Mouse (Mus musculus): ENCODE measurements around the gene Itpk1. TPM values are rescaled to one million over a fixed set of nuclear protein-coding genes. Genes with fewer than 3 reads are reported as not detected.

Gene Itpk1
- total and polyA plus RNA-seq, 2 experiments from 2014 or later = 35.7 to 69.0 TPM

DNA sequence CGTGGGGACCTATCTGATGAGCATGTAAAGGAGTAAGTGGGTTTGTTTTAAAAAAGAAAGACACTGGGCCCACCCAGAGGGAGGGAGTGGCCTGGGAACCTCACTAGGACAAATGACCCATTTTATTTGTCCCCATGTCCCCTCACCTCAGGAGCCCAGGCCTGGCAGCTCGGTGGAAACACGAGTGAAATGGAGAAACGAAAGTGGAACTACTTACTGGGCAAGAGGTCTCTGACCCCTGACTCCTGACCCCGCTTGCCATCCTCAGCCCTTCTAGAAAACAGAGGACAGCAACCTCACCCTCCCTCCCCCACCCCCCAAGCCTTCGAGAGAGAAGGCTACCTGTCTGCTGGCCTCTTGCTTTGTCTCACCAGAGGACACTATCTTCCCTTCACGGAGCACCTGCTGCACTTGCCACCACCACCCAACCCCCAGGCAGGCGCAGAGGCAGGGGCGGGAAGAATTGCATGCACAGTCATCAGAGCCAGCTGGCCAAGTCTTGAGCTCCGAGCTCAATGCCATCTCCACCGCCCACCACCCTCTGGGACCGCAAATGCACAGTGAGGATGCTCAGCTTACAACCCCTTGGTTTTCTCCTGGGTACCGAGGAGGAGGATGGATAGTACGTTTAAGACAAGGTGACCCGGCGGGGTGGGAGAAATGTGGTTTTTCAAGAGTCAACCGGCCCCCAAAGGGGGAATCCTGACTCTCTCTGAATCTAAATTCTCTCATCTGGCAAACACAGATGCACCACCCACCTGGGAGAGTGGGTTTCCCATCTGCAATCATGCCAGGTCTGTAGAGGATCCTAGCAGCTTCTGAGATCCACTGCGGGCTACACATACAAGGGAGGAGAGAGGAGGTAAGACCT, 9.1 kb downstream of the Itpk1 start:
- no peak for ATAC-seq
- H3K27ac ChIP-seq = peak overlapping the region; percentile 4; the same call in 1 of the 2 replicates
- DNase-seq (ENCODE audit: low spot score) = no peak
- peaks cover 28% of the 10 kb centered on the region for H3K4me1 ChIP-seq (ENCODE audit: insufficient read depth, low read length)
- H3K36me3 ChIP-seq (ENCODE audit: insufficient read depth, low read length) = no peaks in the 10 kb centered on the region
- no peak overlapping the region for H3K4me2 ChIP-seq (ENCODE audit: low read depth, low read length)
- H3K9me3 ChIP-seq (ENCODE audit: low read length) = no peaks in the 10 kb centered on the region
- peak overlapping the region; percentile 9; the same call in 1 of the 2 replicates for H3K9ac ChIP-seq (replicated peaks; ENCODE audit: low read length)
- 51% methylated on average over 18 of the region's 18 CpGs for WGBS
- H3K27me3 ChIP-seq (ENCODE audit: insufficient read depth, low read length) = no peaks in the 10 kb centered on the region
- TF ChIP-seq CTCF (IDR thresholded peaks at IDR 0.05; ENCODE audit: low read depth) = no peak
- no peak overlapping the region for H3K4me3 ChIP-seq (ENCODE audit: low read length)

DNA sequence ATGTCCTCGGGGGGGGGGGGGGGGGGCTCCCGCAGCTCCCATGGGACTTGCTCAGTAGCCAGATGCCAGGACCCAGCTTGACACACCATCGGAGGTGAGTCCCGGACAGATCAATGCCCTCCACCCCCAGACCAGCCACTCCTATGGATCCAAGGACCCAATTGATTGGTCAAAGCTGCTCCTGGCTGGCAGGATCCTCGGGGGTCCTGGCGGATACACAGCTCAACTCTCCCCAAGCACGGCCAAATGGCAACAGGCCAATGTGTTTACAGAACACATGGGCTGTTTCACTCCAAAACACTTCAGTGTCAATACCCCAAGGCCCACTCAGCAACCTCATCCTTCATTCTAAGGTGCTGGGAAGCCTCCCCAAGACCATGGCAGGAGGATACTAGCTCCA, 13.0 kb downstream of the Itpk1 start:
- Histone ChIP-seq H3K36me3 (ENCODE audit: insufficient read depth, low read length) (no peaks in the 10 kb centered on the region), H3K4me2 (ENCODE audit: low read depth, low read length) (no peak overlapping the region), H3K9ac (replicated peaks; ENCODE audit: low read length) (no peak overlapping the region), H3K27ac (no peak overlapping the region), H3K9me3 (ENCODE audit: low read length) (no peaks in the 10 kb centered on the region), H3K27me3 (ENCODE audit: insufficient read depth, low read length) (no peaks in the 10 kb centered on the region), H3K4me3 (ENCODE audit: low read length) (no peak overlapping the region), H3K4me1 (ENCODE audit: insufficient read depth, low read length) (peaks cover 19% of the 10 kb centered on the region)
- ATAC-seq = no peak
- TF ChIP-seq CTCF (IDR thresholded peaks at IDR 0.05; ENCODE audit: low read depth) = no peak
- 55% methylated on average over 7 of the region's 7 CpGs for WGBS
- peak; percentile 30 for DNase-seq (ENCODE audit: low spot score)

DNA sequence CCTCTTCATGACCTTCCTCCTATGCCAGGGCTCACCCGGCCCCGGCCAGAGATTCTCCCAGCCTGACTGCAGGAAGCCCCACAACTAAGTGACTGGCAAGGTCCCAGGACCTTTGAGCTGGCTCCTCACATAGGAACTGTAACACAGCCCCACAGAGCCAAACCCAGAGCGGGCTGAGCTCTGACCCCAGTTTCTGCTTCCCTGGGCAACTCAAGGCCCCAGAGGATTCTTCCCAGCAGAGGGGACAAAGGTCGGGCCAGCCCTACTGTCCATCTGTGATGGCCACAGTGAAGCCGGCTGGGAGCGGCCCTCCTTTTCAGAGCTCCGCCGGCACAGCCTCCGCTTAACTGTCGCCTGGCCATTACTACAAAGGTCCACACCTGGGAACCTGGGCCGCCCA, 13.6 kb downstream of the Itpk1 start:
- Histone ChIP-seq H3K9ac (replicated peaks; ENCODE audit: low read length) (no peak overlapping the region), H3K4me1 (ENCODE audit: insufficient read depth, low read length) (peaks cover 14% of the 10 kb centered on the region), H3K27ac (no peak overlapping the region), H3K4me3 (ENCODE audit: low read length) (no peak overlapping the region), H3K27me3 (ENCODE audit: insufficient read depth, low read length) (no peaks in the 10 kb centered on the region), H3K36me3 (ENCODE audit: insufficient read depth, low read length) (no peaks in the 10 kb centered on the region), H3K4me2 (ENCODE audit: low read depth, low read length) (no peak overlapping the region), H3K9me3 (ENCODE audit: low read length) (no peaks in the 10 kb centered on the region)
- ATAC-seq (0 out of 2 replicates have a peak, but pooled peaks have one; percentile 24), DNase-seq (ENCODE audit: low spot score) (peak; percentile 25)
- 55% methylated on average over 11 of the region's 11 CpGs for WGBS
- TF ChIP-seq CTCF (IDR thresholded peaks at IDR 0.05; ENCODE audit: low read depth) = no peak

DNA sequence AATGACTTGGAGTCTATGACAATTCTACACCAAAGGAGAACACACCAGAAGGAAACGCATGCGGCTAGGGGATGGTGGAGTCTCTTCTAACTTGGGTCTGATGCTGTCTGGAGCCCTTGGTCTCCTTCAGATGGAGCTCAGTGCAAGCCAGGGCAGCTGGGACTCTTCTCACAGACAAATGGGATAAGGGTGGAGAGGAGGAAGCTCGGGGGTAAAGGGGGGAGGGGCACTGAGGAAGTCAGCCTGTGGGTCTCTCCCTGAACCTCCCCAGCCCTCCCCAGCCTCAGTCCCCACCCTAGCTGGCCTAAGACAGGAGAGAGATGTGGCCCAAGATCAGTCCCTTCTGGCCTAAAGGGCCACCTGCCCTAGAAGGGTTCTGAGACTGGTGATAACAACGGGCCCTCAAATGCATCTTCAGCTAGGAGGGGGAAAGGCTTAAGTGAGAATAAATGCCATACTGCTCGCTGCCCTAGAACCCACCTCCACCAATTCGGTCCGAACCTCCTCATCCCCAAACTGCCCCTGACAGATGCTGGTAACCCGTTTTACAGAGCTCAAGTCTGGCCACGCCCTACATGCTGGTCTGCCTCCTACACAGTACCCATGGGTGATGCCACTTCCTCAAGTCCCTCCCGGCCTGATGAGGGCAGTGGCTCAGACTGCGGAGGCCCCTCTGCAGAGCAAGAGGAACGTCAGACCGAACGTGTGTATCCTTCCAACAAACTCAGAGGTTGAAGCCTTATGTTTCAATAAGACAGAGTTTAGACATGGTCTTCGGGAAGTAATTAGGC, 14.8 kb downstream of the Itpk1 start:
- DNase-seq (ENCODE audit: low spot score) (no peak), ATAC-seq (no peak)
- H3K27ac ChIP-seq = no peak overlapping the region
- no peaks in the 10 kb centered on the region for H3K36me3 ChIP-seq (ENCODE audit: insufficient read depth, low read length)
- H3K27me3 ChIP-seq (ENCODE audit: insufficient read depth, low read length) = no peaks in the 10 kb centered on the region
- WGBS = 86% methylated on average over 15 of the region's 15 CpGs
- no peak overlapping the region for H3K4me3 ChIP-seq (ENCODE audit: low read length)
- no peak for TF ChIP-seq CTCF (IDR thresholded peaks at IDR 0.05; ENCODE audit: low read depth)
- no peaks in the 10 kb centered on the region for H3K9me3 ChIP-seq (ENCODE audit: low read length)
- H3K9ac ChIP-seq (replicated peaks; ENCODE audit: low read length) = no peak overlapping the region
- peaks cover 10% of the 10 kb centered on the region for H3K4me1 ChIP-seq (ENCODE audit: insufficient read depth, low read length)
- no peak overlapping the region for H3K4me2 ChIP-seq (ENCODE audit: low read depth, low read length)

DNA sequence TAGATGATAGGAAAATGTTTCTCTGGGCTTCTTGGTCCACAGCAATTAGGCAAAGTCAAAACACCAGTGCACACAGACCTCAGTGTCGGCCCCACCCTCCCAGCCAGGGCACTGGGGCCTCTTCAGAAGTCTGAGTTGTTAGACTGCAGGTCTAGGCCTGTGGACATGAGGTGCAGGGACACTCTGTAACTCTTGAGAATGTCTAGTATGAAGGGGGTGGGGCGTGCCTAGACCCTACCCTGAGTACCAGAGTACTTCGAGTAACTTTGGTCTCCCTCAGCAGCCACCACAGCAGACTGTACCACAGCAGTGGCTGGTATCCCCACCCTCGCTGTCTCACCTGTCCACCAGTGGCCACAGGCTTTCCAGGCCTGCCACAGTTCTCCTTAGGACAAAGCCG, 18.4 kb downstream of the Itpk1 start:
- no peak overlapping the region for H3K4me2 ChIP-seq (ENCODE audit: low read depth, low read length)
- no peaks in the 10 kb centered on the region for H3K9me3 ChIP-seq (ENCODE audit: low read length)
- no peak overlapping the region for H3K27ac ChIP-seq
- H3K36me3 ChIP-seq (ENCODE audit: insufficient read depth, low read length) = no peaks in the 10 kb centered on the region
- WGBS = 96% methylated on average over 5 of the region's 5 CpGs
- peaks cover 19% of the 10 kb centered on the region for H3K4me1 ChIP-seq (ENCODE audit: insufficient read depth, low read length)
- no peak for ATAC-seq
- no peak overlapping the region for H3K4me3 ChIP-seq (ENCODE audit: low read length)
- H3K9ac ChIP-seq (replicated peaks; ENCODE audit: low read length) = no peak overlapping the region
- no peak for DNase-seq (ENCODE audit: low spot score)
- TF ChIP-seq CTCF (IDR thresholded peaks at IDR 0.05; ENCODE audit: low read depth) = no peak
- no peaks in the 10 kb centered on the region for H3K27me3 ChIP-seq (ENCODE audit: insufficient read depth, low read length)

DNA sequence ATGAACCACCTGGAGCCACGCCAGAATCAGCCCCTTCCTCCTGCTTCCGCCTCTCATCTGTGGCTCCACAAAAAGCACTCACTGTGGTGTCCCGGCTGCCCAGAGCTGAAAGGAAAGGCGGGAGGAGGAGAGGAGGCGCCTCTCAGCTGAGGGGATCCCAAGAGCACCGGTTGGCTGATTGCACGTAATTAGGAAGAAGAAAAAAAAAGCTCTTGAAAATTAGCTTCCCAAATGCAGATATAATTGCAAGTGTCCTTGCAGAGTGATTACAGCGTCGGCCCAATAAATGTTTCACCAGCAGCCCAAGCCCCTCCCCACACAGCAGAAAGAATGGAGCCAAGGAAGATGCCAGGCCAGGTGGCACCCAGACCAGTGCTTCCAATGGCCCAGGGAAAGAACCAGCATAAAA, 19.2 kb downstream of the Itpk1 start:
- Histone ChIP-seq H3K4me1 (ENCODE audit: insufficient read depth, low read length) (peaks cover 19% of the 10 kb centered on the region), H3K9me3 (ENCODE audit: low read length) (no peaks in the 10 kb centered on the region), H3K27me3 (ENCODE audit: insufficient read depth, low read length) (no peaks in the 10 kb centered on the region), H3K36me3 (ENCODE audit: insufficient read depth, low read length) (no peaks in the 10 kb centered on the region), H3K4me3 (ENCODE audit: low read length) (no peak overlapping the region), H3K27ac (peak overlapping the region; percentile 60; the same call in 1 of the 2 replicates), H3K9ac (replicated peaks; ENCODE audit: low read length) (no peak overlapping the region), H3K4me2 (ENCODE audit: low read depth, low read length) (no peak overlapping the region)
- WGBS = 24% methylated on average over 9 of the region's 9 CpGs
- no peak for TF ChIP-seq CTCF (IDR thresholded peaks at IDR 0.05; ENCODE audit: low read depth)
- peak; percentile 53 for DNase-seq (ENCODE audit: low spot score)
- ATAC-seq = peak; percentile 55; the same call in 1 of the 2 replicates

All from hindbrain, postnatal 0 days (tissue).